Mouse (Mus musculus) heart, embryonic 12.5 days (tissue): ENCODE results near the gene Sh2d1b2. TPM values are rescaled to one million over a fixed set of nuclear protein-coding genes. Genes with fewer than 3 reads are reported as not detected.
A peak's percentile ranks its signal among the peaks of the same experiment; 100 is the strongest.
"Not testable (repeated sequence)": the region's sequence is repeated elsewhere in the genome, so short reads cannot be mapped to it uniquely, and the experiment has no call there.

Experiments
- ATAC-seq: fragments of 200-750 bp; cut with Nextera tagmentation; 2 replicates; pipeline ENCODE4 v1.8.0; 2017; ENCODE audit warnings: moderate TSS enrichment, moderate library complexity; ENCODE audit not compliant: insufficient number of reproducible peaks, low FRiP score
- H3K27ac ChIP-seq: fragments of 300-500 bp; sonication (generic); 2 replicates; pipeline ENCODE4 v1.5.1; 2016; ENCODE audit warnings: mild to moderate bottlenecking, moderate library complexity; ENCODE audit not compliant: poor library complexity, severe bottlenecking
- H3K27me3 ChIP-seq: fragments of 300-500 bp; sonication (generic); replicated peaks from 2 replicates; pipeline ENCODE4 v1.6.1; 2016; ENCODE audit warnings: mild to moderate bottlenecking, moderate library complexity
- H3K36me3 ChIP-seq: fragments of 300-500 bp; sonication (generic); 2 replicates; pipeline ENCODE4 v1.6.1; 2016; ENCODE audit warnings: mild to moderate bottlenecking, moderate library complexity
- H3K4me1 ChIP-seq: fragments of 300-500 bp; sonication (generic); replicated peaks from 2 replicates; pipeline ENCODE4 v1.6.1; 2016; ENCODE audit warnings: mild to moderate bottlenecking
- H3K4me2 ChIP-seq: fragments of 300-500 bp; sonication (generic); 2 replicates; pipeline ENCODE4 v1.6.1; 2016; ENCODE audit warnings: mild to moderate bottlenecking, moderate library complexity
- H3K4me3 ChIP-seq: fragments of 300-500 bp; sonication (generic); 2 replicates; pipeline ENCODE4 v1.5.1; 2016; ENCODE audit warnings: mild to moderate bottlenecking
- H3K9ac ChIP-seq: fragments of 300-500 bp; sonication (generic); 2 replicates; pipeline ENCODE4 v1.6.1; 2016; ENCODE audit warnings: mild to moderate bottlenecking, moderate library complexity
- H3K9me3 ChIP-seq: fragments of 300-500 bp; sonication (generic); replicated peaks from 2 replicates; pipeline ENCODE4 v1.6.1; 2016; ENCODE audit warnings: mild to moderate bottlenecking, moderate library complexity
- WGBS: fragments of 180-500 bp; shearing (Covaris S2); methylation state at CpG from one replicate; pipeline ENCODE4 v1.1.7; 2016; 5-methylcytosine and 5-hydroxymethylcytosine counted together
- polyA plus RNA-seq: library from polyadenylated mRNA; unstranded; fragments of >200 nt; fragmentation: Nextera tagmentation; extraction: Ambion mirVana; gene quantifications from 2 replicates; pipeline ENCODE4 v1.2.1, GENCODE M21; 2016

Sh2d1b2 gene
- not detected in 2 replicates for polyA plus RNA-seq

DNA sequence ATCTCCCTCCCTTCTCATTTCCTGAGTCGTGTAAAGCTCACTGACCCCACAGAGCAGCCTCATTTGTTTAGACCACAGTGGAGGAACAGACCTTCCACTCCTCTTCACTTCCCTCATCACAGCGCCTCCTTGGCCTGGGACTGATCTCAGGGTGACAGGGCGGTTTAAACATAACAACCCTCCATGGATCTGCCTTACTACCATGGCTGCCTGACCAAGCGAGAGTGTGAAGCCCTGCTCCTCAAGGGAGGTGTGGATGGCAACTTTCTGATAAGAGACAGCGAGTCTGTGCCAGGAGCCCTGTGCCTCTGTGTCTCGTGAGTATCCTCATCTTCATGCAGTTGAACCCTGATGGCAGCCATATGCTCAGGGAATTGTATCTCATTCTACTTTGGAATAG, at the start of gene Sh2d1b2:
Gene Sh2d1b2 (plus strand): TSS at position 62 of the 400 bp plus-strand sequence.
- ATAC-seq, H3K27ac ChIP-seq, H3K36me3 ChIP-seq, H3K4me3 ChIP-seq, H3K4me2 ChIP-seq, H3K9ac ChIP-seq, H3K27me3 ChIP-seq, H3K4me1 ChIP-seq, H3K9me3 ChIP-seq: not testable (repeated sequence)
- WGBS, result 44% methylated on average over 6 of the region's 6 CpGs

DNA sequence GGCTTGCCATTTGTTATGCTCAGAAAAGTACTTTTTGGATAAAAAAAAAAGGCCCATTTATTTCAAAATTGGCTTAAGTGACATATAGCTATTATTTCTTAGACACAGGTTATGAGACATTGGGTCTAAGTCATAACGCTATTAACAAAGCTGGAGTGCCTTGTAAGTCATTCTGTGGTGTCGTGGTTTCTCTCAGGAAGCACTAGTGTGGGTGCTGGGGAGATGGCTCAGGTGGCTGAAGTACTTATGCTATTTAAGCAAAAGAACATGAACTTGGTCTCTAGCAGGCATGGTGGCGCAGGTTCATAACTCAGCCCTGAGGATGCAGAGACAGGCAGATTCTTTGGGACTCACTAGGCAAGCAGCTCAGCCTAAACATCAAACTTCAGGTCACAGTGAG, 47.4 kb upstream of the Sh2d1b2 start:
- no peaks in the 10 kb centered on the region for H3K9me3 ChIP-seq
- H3K27me3 ChIP-seq, result no peaks in the 10 kb centered on the region
- no peak for ATAC-seq
- H3K4me2 ChIP-seq, result no peak overlapping the region
- H3K36me3 ChIP-seq, result no peaks in the 10 kb centered on the region
- H3K9ac ChIP-seq, result no peak overlapping the region
- H3K27ac ChIP-seq, result no peak overlapping the region
- WGBS, result 91% methylated on average over 3 of the region's 3 CpGs
- H3K4me1 ChIP-seq, result peaks cover 8% of the 10 kb centered on the region; the same call in 1 of the 2 replicates
- H3K4me3 ChIP-seq, result no peak overlapping the region

DNA sequence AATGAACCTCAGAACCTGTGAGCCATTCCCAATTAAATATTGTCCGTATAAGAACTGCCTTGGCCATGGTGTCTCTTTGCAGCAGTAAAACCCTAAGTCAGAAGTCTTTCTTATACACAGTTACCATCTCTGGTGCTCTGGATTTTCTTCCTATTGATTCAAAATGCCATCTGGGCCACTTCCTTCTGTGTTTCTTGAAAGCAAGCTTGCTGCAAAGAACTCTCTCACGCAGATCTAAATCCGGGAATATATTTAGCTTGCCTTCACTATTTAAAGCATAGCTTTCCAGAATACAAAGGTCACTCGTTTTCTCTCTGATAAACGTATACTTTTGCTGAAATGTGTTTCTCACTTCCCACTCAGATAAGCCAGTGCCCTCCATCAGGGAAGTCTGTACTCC, 46.0 kb upstream of the Sh2d1b2 start:
- ATAC-seq, result no peak
- no peaks in the 10 kb centered on the region for H3K9me3 ChIP-seq
- H3K9ac ChIP-seq, result no peak overlapping the region
- H3K4me3 ChIP-seq, result no peak overlapping the region
- H3K4me1 ChIP-seq, result peaks cover 12% of the 10 kb centered on the region
- no peak overlapping the region for H3K4me2 ChIP-seq
- H3K36me3 ChIP-seq, result no peaks in the 10 kb centered on the region
- WGBS, result 66% methylated on average over 5 of the region's 5 CpGs
- H3K27me3 ChIP-seq, result no peaks in the 10 kb centered on the region
- H3K27ac ChIP-seq, result no peak overlapping the region

DNA sequence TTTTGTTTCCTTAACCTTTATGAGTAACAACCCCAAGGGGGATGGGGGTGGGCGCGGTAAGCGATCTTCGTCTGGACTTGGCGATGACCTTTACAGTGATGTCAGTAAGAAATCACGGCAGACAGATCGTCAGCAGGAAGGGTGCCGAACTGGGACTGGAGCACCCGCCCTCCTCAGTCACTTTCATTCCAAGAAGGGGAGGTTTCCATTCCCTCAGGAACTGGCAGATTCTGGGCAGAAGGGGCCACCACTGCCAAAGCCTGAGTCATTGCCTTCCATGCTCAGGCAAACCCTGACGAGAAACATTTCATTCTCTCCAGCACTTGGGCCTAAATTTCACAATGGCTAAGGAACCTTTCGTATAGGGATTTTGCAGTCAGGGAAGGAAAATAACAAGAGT, 43.9 kb upstream of the Sh2d1b2 start:
- Histone ChIP-seq H3K27ac (no peak overlapping the region), H3K4me1 (peaks cover 12% of the 10 kb centered on the region), H3K27me3 (no peaks in the 10 kb centered on the region), H3K9me3 (no peaks in the 10 kb centered on the region), H3K9ac (no peak overlapping the region), H3K4me2 (no peak overlapping the region), H3K4me3 (no peak overlapping the region), H3K36me3 (peaks cover 12% of the 10 kb centered on the region)
- WGBS, result 65% methylated on average over 11 of the region's 11 CpGs
- ATAC-seq, result no peak

DNA sequence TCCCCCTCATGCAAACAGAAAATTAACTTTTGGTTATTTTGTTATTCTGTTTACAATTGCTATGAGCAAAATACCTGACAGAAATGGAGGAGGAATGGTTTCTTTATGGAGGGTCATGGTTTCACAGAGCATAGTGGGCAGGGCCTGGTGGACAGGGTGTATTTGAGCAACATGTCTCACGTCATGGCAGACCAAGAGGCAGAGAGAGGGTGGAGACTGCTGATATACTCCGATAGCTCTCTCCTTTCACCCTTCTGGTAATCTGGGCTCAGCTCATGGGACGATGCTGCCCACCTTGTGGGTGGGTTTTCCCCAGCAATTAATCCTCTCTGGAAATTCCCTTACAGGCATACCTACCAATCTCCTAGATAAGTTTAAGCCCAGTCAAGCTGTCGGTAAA, 42.3 kb upstream of the Sh2d1b2 start:
- Histone ChIP-seq H3K9ac (no peak overlapping the region), H3K9me3 (no peaks in the 10 kb centered on the region), H3K4me3 (no peak overlapping the region), H3K4me1 (peaks cover 12% of the 10 kb centered on the region), H3K27me3 (no peaks in the 10 kb centered on the region), H3K36me3 (peaks cover 27% of the 10 kb centered on the region), H3K4me2 (no peak overlapping the region), H3K27ac (no peak overlapping the region)
- WGBS, result 50% methylated on average over 4 of the region's 4 CpGs
- ATAC-seq, result no peak

DNA sequence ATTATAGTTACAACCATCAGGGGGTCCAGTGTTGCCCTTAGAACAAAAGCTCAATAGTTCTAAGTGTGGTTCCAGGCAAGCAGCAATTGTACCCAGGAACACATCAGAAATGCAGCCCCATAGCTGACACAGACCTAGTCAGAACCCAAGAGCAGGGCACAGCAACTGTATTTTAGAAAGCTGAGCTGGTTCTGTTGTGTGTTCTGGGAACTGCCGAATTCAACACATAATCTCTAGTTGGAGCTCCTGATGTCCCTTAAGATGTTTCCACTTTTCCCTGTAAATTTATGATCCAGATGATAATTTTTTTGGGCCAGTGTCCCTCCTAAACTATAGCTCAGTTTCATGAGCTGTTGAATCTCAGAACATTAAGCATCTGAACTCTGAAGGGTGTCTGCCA, 40.6 kb upstream of the Sh2d1b2 start:
- H3K4me2 ChIP-seq, result no peak overlapping the region
- no peak overlapping the region for H3K27ac ChIP-seq
- no peaks in the 10 kb centered on the region for H3K9me3 ChIP-seq
- no peaks in the 10 kb centered on the region for H3K27me3 ChIP-seq
- H3K4me3 ChIP-seq, result no peak overlapping the region
- no peak for ATAC-seq
- H3K9ac ChIP-seq, result no peak overlapping the region
- 93% methylated on average over 1 of the region's 1 CpGs for WGBS
- H3K4me1 ChIP-seq, result peaks cover 12% of the 10 kb centered on the region
- H3K36me3 ChIP-seq, result peaks cover 43% of the 10 kb centered on the region

DNA sequence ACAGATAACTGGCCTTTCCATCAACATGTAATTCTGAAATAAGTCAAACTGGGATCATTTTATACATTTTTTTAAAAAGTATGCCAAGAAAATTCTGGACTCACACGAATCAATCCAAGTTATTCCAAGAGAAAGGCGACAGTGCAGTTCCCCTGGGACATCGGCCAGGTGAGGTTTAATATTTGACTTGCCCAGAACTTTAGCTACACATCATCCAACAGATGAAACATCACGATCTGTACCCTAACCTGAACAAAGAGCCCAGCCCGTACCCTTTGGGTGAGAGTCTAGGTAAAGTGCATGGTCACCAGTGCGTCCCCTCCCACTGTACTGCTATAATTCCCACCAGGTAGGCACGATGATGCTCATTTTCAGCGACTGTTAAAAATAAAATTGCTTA, 36.3 kb upstream of the Sh2d1b2 start:
- H3K9ac ChIP-seq, result no peak overlapping the region
- no peak overlapping the region for H3K4me3 ChIP-seq
- no peaks in the 10 kb centered on the region for H3K27me3 ChIP-seq
- H3K27ac ChIP-seq, result no peak overlapping the region
- no peak for ATAC-seq
- H3K4me2 ChIP-seq, result no peak overlapping the region
- peaks cover 76% of the 10 kb centered on the region for H3K36me3 ChIP-seq
- 90% methylated on average over 8 of the region's 8 CpGs for WGBS
- H3K9me3 ChIP-seq, result no peaks in the 10 kb centered on the region
- no peaks in the 10 kb centered on the region for H3K4me1 ChIP-seq

DNA sequence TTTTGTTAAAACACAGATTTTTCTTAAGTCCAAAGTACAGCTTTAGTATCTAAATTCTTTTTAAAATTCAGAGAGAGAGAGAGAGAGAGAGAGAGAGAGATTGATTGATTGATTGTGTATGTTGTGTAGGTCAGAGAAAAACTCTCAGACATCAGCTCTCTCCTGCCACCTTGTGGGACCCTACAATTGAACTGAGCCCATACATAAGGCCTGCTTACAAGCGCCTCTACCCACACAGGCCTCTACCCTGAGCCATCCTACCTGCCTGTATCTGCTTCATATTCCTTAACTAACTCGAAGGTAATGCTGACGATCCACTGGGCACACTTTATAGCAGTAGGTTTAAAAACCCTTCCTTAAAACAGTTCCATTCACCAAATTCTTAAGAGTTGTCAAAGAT, 32.2 kb upstream of the Sh2d1b2 start:
- Histone ChIP-seq H3K36me3 (peaks cover 71% of the 10 kb centered on the region), H3K4me3 (no peak overlapping the region), H3K9ac (no peak overlapping the region), H3K27ac (no peak overlapping the region), H3K4me1 (no peaks in the 10 kb centered on the region), H3K27me3 (no peaks in the 10 kb centered on the region), H3K4me2 (no peak overlapping the region), H3K9me3 (no peaks in the 10 kb centered on the region)
- WGBS, result 76% methylated on average over 3 of the region's 3 CpGs
- no peak for ATAC-seq

DNA sequence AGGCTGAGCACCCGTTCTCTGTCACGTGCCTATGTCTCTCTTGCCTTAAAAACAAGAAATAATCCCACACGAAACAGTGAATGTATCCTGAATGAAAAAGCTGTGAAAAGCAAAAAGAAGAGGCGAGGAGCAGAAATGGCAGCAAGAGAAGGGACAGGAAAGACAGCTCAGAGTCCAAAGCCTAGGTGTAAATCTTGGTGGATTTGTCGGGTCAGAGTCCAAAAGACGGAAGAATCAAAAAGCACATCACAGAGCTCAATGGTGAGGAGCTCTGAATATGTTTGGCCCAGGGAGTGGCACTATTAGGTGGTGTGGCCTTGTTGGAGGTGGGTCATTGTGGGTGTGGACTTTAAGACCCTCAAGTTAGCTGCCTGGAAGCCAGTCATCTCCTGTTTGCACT, 26.2 kb upstream of the Sh2d1b2 start:
- no peaks in the 10 kb centered on the region for H3K27me3 ChIP-seq
- H3K36me3 ChIP-seq, result peaks cover 73% of the 10 kb centered on the region
- no peaks in the 10 kb centered on the region for H3K9me3 ChIP-seq
- no peak overlapping the region for H3K9ac ChIP-seq
- no peak overlapping the region for H3K27ac ChIP-seq
- H3K4me3 ChIP-seq, result no peak overlapping the region
- 91% methylated on average over 6 of the region's 6 CpGs for WGBS
- ATAC-seq, result no peak
- no peak overlapping the region for H3K4me2 ChIP-seq
- no peaks in the 10 kb centered on the region for H3K4me1 ChIP-seq

DNA sequence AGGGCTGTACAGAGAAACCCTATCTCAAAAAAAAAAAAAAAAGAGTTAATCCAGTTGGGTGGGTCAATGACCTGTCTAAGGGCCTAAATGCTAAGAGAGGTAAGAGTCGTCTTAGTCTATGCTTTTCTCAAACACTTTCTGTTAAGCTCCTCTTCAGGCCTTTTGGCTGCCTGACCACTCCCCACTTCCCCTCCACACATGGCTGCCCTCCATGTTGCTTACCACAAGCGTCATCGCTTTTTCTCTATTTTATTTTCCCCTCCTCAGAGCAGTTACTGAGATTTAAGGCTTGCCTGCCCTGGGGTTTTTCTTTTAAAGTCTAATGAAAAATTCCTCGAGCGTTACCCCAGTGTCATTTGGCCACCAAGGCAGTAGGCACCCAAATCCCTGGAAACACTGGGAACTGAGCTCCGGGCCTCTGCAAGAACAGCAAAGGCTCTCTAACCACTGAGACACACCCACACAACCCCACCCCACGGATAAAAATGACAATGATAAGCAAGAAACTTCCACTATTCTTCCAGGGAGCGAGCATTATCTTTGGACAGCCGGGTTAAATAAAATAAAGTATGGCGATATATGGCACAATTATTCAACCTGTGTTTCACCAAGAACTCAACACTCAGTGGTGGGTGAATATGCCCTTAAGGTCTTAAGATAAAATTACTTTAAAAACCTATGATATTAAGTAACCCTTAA, 19.2 kb upstream of the Sh2d1b2 start:
- Histone ChIP-seq H3K4me3 (no peak overlapping the region), H3K4me2 (no peak overlapping the region), H3K4me1 (peaks cover 7% of the 10 kb centered on the region), H3K9ac (no peak overlapping the region), H3K27ac (no peak overlapping the region), H3K9me3 (no peaks in the 10 kb centered on the region), H3K36me3 (peaks cover 35% of the 10 kb centered on the region), H3K27me3 (peaks cover 7% of the 10 kb centered on the region; the same call in 1 of the 2 replicates)
- no peak for ATAC-seq
- WGBS, result 81% methylated on average over 10 of the region's 10 CpGs

DNA sequence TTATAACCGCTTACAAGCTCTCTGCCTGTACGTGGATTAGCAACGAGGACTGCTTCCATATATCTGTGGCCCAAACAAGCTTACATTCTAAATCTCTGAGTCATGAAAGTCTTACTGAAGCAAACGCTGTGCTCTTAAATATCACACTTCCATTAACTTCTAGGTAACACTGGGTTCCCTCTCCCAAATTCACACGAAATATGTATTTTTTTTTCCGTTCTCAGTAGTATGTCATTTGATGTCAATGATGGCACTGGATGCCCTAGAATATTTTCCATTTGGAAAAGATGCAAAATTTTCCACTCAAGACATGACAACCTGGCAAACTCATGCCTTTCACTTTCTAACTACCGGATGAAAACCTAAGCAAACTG, 18.2 kb upstream of the Sh2d1b2 start:
- H3K27me3 ChIP-seq, result peaks cover 7% of the 10 kb centered on the region; the same call in 1 of the 2 replicates
- H3K4me1 ChIP-seq, result peaks cover 7% of the 10 kb centered on the region
- peaks cover 24% of the 10 kb centered on the region for H3K36me3 ChIP-seq
- no peak for ATAC-seq
- H3K4me2 ChIP-seq, result peak overlapping the region; percentile 76
- 27% methylated on average over 7 of the region's 7 CpGs for WGBS
- H3K9ac ChIP-seq, result peak overlapping the region; percentile 99
- H3K27ac ChIP-seq, result peak overlapping the region; percentile 93; the same call in 1 of the 2 replicates
- no peaks in the 10 kb centered on the region for H3K9me3 ChIP-seq
- peak overlapping the region; percentile 100 for H3K4me3 ChIP-seq
